Mouse (Mus musculus) frontal cortex, postnatal 25 days (tissue): ENCODE data around the gene Olfr266.

ENCODE experiments used
- DNase-seq, 2 experiments: peaks; one replicate each; pipeline ENCODE4 v3.0.0; 2022; ENCODE audit warnings: low spot score in 2 of 2

The Olfr266 gene

DNA sequence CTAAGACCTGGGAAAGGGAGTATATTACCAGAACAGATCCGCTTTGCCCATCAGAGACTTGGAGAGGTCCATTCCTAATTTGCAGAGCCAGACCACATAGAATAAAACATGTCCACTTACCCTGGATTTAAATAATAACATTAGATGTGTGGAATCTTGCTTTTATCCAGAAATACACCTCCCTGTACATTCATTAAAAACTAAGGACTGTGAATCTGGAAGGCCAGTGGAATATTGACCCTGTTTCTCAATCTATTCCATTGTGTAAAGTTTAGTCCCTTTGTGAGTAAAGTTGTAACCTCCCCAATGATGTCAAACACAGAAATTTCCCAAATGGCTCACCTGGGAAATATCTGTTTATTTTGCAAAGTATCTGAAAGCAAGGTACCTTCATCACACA, at the start of gene Olfr266:
TSS of gene Olfr266 (minus strand) at position 101 of the 400 bp plus-strand sequence.
- DNase-seq, result no peak

DNA sequence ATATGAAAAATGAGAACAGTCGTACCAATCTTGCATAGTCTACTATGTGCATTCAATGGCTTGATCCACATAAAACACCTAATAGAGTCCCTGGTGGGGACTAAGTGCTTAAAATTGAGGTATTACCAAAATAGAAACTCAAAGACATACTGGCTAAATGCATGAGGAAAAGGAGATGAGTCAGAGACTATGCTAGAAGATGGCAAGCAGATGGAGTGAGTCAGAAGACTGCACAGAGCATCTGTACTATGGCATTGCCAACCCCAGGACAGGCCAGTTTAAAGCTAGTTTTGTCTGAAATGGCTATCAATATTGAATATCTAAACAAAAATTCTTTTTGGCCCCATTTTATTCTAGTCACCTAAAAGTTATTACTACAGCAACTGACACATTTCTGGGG, 49.5 kb upstream of the Olfr266 start:
- no peak for DNase-seq

DNA sequence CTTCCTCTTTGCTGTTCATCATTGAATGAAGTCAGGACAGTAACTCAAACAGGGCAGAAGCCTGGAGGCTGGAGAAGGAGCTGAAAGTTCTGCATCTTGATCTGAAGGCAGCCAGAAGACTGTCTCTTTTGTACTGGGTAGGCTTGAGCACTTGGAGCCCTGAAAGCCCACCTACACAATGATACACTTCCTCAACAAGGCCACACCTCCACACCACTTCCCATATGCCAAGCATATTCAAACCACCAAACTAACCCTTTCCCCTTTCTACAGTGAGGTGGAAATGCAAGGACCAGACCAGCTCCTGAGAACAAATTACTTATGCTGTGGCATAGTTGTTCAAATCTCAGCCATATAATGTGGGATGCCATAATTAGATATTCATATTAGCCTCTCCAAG, 46.8 kb upstream of the Olfr266 start:
- DNase-seq, result no peak

DNA sequence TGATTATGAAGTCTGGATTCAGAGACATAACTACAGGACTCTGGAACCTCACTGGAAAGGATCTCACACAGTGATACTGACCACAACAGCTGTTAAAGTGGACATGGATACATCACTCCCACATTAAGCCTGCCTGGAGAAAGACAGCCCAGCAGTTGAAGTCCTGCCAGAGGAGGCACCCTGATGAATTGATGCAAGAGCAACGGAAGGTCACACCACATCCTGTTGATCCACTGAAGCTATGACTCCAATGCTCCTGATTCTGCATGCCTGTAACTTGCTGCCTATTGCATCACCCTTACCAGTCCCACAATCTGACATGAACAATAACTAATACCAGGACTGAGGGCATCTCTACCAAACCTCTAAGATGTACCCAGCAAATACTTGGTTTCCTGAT, 6.0 kb upstream of the Olfr266 start:
- DNase-seq, result no peak

DNA sequence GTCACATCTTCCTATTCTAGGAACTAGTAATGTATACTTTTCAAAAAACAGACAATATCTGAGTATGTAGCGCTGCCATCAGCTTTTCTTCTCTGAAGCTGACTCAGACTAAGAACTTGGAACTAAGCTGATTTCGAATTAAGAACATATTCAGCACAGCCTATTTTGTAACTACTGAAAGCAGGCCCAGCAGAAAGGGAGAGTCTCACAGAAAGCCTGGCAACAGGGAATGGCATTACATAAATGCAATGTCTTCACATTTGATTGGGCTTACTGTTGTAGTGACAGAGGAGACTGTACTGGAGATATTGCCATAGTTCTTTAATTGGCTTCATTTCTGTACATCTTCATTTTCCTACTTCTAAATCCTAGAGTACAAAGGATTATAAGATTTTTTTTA, 8.4 kb downstream of the Olfr266 start:
- no peak for DNase-seq

DNA sequence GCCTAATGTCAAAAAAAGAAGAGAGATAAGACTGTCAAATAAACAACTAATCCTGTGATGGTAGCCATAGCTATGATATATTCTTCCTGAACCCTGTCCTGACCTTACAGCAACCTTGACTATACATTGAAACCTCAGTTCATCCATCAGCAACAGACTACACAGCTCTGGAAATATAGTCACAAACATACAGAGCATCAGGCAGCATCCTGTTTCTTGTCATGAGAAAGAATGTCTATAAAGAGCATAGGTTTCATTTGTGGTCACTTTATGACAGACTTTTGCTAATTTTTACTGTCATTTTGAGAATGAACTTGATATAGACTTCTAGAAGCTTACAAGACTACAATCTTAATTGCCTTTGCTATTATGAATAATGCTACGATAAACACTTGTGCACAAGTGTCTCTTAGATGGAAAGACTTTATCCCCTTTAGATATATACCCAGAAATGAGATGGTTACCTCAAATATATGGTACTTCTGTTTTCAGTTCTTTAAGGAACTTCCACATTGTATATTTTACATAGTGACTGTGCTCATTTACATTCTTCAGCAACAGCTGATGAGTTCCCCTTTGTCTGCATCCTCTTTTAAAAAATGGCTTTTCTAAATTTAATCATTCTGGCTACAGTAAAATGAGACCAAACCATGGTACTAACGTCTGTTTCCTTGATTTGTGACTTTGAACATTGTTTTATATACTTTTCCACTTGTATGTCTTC, 17.0 kb downstream of the Olfr266 start:
- no peak for DNase-seq

DNA sequence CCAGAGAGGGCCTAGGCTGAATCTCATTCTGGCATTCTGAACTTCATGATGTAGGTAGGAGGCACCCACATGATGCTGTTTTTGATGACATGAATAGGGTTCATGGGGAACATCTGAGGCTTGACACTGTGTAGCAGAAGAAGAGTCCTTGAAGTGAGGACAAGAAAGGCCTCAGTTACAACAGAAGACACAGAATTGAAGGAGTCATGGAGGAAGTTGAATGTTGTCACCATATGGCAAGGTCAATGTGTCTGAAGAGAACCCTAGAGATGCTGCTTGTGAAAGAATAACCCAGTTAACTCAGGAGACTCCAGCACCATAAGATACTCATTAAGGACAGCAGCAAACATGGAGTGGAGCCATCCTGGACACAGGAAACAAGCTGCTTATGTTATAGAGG, 28.0 kb downstream of the Olfr266 start:
- no peak for DNase-seq

DNA sequence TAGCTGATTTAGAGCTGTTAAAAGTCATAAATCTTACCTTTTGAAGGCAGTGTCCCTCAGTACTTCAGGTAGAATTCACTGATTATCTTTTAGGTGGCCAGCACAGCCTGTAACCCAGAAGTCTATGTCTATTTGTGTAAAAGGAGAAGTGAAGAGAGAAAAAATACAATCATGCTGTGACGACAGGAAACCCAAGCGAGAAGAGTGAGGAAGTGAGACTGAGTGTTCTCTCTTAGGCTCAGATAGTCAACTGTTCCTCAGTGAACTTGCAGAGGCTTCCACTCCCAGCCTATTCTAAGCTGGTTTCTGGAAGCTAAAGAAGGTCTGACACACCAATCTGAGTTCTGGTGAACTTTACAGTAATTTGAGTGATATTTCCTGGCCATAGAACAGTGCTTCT, 36.2 kb downstream of the Olfr266 start, which contains the start of gene Cd53:
TSS of gene Cd53 (minus strand) at position 220 of the 400 bp plus-strand sequence.
- DNase-seq, result no peak

DNA sequence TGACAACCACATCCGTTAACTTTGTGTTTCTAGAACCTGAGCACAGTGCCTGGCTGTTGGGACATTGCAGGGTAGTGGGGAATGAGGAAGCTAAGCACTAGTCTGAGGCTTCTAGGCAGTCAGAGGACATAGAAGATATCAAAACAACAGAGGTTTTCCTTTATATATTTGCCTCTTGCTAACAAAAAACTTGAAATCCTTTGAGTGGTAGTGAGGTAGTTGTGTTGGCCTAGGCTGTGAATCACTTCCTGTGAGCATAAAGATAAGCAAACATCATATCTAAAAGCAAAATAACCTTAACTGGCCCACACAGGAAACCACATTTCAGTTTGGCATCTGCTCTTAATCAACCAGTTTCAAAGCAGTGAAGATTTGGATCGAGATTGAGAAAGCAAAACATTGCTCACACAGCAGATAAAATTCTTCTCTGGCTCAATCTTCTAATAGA, 37.6 kb downstream of the Olfr266 start:
- no peak for DNase-seq

DNA sequence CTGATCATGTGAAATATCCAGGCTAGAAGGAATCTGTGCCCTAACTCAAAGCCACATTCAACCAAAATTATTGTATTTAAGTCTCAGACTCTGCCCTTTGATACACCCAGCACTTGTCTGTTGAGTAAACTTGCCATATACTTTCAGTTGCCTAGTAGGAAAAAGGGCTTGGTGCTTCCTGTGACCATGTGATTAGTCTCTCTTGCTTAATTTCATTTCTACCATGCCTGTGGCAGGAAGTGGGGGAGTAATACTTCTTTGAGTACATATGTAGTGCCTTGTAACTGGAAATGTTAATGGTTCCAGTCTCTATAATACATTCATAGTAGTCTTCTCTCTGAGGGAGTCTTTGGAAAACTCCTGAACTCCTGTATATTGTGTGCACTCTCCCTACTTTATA, 38.1 kb downstream of the Olfr266 start:
- no peak for DNase-seq

DNA sequence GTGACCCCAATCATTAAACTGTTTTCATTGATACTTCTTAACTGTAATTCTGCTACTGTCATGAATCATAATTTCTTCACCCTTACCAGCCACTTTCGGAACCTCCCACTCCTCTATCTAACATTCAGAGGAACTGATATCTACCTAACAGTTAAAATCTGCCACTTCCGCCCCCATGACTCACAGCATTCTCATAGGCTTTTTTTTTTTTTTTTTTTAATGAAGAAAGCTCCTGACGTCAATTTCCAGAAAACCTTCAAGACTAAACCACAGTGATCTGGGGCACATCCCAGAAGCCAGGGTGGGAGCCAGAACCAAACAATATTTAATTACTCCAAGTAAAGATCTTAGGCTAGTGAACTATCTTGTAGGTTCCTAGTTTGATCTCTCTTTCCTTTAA, 41.0 kb downstream of the Olfr266 start:
- DNase-seq, result no peak

DNA sequence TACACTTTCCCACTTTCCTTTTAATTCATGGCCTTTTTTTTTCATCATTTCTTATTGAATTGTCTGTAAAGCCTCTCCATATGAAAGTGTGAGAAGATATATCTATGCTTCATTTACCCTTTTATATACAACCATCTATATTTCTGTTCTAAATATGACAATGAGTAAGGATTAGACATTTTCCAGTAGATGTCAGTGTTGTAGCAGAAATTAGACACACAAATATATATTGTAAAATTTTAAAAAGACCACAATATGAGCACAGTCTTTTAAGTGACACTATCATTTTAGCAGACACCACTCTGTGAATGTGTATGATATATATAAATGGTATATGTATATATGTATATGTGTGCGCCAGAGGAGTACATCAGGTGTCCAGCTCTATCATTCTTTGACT, 54.3 kb downstream of the Olfr266 start:
- no peak for DNase-seq
